Mouse (Mus musculus): Measurements from ENCODE around the gene C8g. TPM values are rescaled to one million over a fixed set of nuclear protein-coding genes. Genes with fewer than 3 reads are reported as not detected.

C8g gene
- polyA plus RNA-seq, 1 experiment from 2014 or later, result 6.4 TPM

DNA sequence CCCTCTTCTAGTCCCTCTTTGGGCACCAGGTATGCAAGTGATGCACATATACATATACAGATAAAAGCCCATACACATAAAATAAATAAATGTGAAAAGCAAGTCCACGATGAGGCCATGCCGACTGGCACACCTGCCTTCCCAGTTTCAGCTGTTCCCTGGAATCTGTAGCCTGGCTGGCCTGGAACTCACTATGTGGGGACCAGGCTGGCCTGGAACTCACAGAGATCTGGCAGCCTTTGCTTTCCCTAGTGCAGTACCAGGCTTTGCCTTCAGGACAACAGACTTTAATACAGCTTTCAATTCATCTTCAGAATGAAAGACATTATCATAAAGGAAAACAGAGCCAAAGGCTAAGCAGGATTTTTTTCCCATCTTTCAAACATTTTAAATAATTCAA is 32.2 kb upstream of the C8g start:
- no peak overlapping the region for H3K9ac ChIP-seq (replicated peaks)
- no peaks in the 10 kb centered on the region for H3K27me3 ChIP-seq (replicated peaks)
- H3K4me3 ChIP-seq (replicated peaks), result no peak overlapping the region
- no peaks in the 10 kb centered on the region for H3K9me3 ChIP-seq (replicated peaks)
- H3K4me2 ChIP-seq, result no peak overlapping the region
- no peaks in the 10 kb centered on the region for H3K4me1 ChIP-seq
- no peak for ATAC-seq (ENCODE audit: low FRiP score)
- WGBS, result 90% methylated on average over 2 of the region's 2 CpGs
- H3K27ac ChIP-seq (replicated peaks), result no peak overlapping the region
- H3K36me3 ChIP-seq, result peaks cover 23% of the 10 kb centered on the region

DNA sequence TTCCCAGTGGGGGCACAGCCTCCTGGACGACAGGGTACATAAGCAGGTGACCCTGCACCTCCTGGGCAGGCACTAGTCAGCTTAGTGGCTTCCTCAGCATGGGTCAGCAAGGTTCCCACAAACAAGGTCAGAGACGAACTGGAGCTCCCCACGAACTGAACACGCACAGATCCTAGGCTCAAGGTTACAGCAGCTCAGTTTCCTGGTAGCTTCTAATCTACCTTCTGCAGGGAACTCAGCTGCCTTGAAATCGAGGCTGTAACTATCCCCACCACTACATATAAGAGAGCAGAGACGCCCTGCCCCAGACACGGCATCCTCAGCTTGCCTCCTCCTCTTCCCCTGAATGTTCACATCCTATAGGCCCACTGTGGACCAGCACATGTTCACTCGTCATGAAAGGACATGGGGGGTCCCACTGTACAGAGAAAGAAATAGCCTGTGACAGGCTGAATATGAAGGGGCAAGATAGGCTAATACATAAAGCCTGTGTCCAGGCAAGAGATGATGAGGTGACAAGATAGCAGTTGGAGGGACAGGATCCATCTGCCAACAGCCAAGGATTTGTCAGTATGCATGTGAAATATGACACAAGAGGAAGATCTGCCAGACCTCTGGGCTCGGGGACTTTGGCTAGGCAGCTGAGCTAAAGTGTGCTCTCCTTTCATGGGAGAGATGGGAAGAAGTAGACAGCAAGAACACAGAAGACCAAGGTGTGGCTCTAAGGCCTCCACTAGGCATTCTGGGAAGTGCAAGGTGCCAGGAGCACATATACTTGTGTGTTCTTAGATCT is 25.2 kb upstream of the C8g start:
- H3K27ac ChIP-seq (replicated peaks), result no peak overlapping the region
- H3K4me3 ChIP-seq (replicated peaks), result no peak overlapping the region
- peaks cover 66% of the 10 kb centered on the region for H3K36me3 ChIP-seq
- no peaks in the 10 kb centered on the region for H3K9me3 ChIP-seq (replicated peaks)
- H3K27me3 ChIP-seq (replicated peaks), result no peaks in the 10 kb centered on the region
- WGBS, result 94% methylated on average over 9 of the region's 9 CpGs
- H3K4me1 ChIP-seq, result no peaks in the 10 kb centered on the region
- ATAC-seq (ENCODE audit: low FRiP score), result no peak
- H3K9ac ChIP-seq (replicated peaks), result no peak overlapping the region
- H3K4me2 ChIP-seq, result no peak overlapping the region

DNA sequence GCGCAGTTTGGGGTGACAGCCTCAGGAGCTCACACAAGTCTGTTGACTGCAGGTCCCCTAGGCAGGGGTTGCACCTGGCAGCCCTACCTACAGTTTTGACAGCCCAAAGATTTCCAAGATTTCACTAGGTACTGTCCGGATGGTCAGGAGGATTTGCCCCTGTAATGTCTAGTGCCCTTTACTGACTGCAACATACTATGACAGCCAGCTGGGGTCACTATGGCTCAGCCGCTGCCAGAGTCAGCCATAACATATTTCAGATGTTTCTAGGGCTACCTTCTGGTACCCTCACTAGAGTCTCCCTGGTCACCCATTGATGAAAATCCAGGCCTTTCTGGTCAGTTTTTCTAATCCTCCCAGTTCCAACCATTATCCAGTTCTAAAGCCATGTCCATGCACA is 8.4 kb upstream of the C8g start:
- H3K27ac ChIP-seq (replicated peaks), result no peak overlapping the region
- no peak for ATAC-seq (ENCODE audit: low FRiP score)
- no peaks in the 10 kb centered on the region for H3K4me1 ChIP-seq
- H3K4me2 ChIP-seq, result no peak overlapping the region
- H3K4me3 ChIP-seq (replicated peaks), result no peak overlapping the region
- no peak overlapping the region for H3K9ac ChIP-seq (replicated peaks)
- H3K9me3 ChIP-seq (replicated peaks), result no peaks in the 10 kb centered on the region
- H3K27me3 ChIP-seq (replicated peaks), result no peaks in the 10 kb centered on the region
- WGBS, result 65% methylated on average over 3 of the region's 3 CpGs
- peaks cover 14% of the 10 kb centered on the region for H3K36me3 ChIP-seq

DNA sequence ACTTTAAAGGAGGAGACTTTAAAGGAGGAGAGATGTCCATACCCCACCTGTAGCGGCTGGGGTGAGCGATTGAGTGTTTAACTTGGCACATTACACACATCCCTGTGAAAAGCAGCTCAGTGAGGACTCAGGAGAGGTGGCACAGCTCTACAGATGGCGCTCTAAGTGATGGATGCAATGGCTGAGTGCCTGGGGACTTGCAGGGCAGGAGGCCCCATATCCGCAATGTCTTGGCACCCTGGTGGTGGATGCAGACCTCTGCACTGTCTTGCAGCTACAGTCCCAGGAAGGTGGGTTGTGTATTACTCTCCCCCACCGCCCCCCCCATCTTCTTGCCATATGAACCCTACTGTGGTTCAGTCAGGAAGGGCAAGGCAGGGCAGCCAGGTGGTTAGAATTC is 5.4 kb upstream of the C8g start:
- 38% methylated on average over 5 of the region's 5 CpGs for WGBS
- H3K27me3 ChIP-seq (replicated peaks), result no peaks in the 10 kb centered on the region

GRCm38 (mm10) chr2:25505860-25506259 is 4.3 kb upstream of the C8g start:
- peaks cover 35% of the 10 kb centered on the region for H3K36me3 ChIP-seq
- no peak for ATAC-seq (ENCODE audit: low FRiP score)
- WGBS, result 96% methylated on average over 4 of the region's 4 CpGs

More for the DNA sequence above, 5.4 kb upstream of the C8g start:
- no peak for ATAC-seq (ENCODE audit: low FRiP score)
- no peak overlapping the region for H3K9ac ChIP-seq (replicated peaks)
- H3K36me3 ChIP-seq, result peaks cover 35% of the 10 kb centered on the region
- H3K4me3 ChIP-seq (replicated peaks), result no peak overlapping the region
- no peak overlapping the region for H3K4me2 ChIP-seq
- no peak overlapping the region for H3K27ac ChIP-seq (replicated peaks)
- H3K4me1 ChIP-seq, result peaks cover 5% of the 10 kb centered on the region
- no peaks in the 10 kb centered on the region for H3K9me3 ChIP-seq (replicated peaks)

DNA sequence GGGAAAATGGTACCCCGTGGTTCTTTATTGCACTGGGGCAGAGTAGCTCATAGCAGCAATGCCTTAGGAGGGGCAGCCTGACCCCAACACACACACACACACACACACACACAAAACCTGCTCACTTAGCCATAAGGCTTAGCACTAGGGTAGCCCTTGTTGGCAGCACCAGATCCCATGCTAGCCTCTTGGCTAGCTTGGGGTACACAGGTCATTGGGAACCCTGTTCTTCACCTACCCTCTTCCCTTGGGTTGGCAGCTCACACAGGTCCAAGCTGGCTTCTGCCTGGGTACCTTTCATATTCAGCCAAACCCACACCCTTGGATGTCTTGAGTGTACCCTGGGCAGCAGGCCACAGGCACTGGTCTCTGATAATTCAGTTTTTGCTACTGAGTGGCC is 3.5 kb upstream of the C8g start:
- Histone ChIP-seq H3K4me2 (no peak overlapping the region), H3K36me3 (peaks cover 35% of the 10 kb centered on the region), H3K27me3 (replicated peaks) (no peaks in the 10 kb centered on the region), H3K4me3 (replicated peaks) (no peak overlapping the region), H3K4me1 (peaks cover 18% of the 10 kb centered on the region), H3K9me3 (replicated peaks) (no peaks in the 10 kb centered on the region), H3K9ac (replicated peaks) (no peak overlapping the region), H3K27ac (replicated peaks) (no peak overlapping the region)
- ATAC-seq (ENCODE audit: low FRiP score), result no peak
- WGBS, result 100% methylated on average over 1 of the region's 1 CpGs

More at GRCm38 (mm10) chr2:25505860-25506259, 4.3 kb upstream of the C8g start:
- Histone ChIP-seq H3K9ac (replicated peaks) (no peak overlapping the region), H3K27me3 (replicated peaks) (no peaks in the 10 kb centered on the region), H3K4me2 (no peak overlapping the region), H3K4me1 (peaks cover 13% of the 10 kb centered on the region), H3K9me3 (replicated peaks) (no peaks in the 10 kb centered on the region), H3K27ac (replicated peaks) (no peak overlapping the region), H3K4me3 (replicated peaks) (no peak overlapping the region)

DNA sequence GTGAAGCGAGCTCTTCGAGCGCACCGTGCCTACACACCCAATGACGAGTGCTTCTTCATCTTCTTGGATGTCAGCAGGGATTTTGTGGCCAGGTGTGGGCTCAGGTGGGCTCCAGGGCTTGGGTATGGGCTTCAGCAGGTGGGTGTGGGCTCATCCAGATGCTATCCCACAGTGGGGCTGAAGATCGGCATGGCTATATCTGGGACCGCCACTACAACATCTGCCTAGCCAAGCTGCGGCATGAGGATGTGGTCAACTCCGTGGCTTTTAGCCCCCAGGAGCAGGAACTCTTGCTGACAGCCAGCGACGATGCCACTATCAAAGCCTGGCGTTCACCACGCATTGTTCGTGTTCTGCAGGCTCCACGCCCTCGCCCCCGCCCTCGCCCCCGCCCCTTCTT is 3.0 kb upstream of the C8g start:
- H3K4me1 ChIP-seq, result peaks cover 18% of the 10 kb centered on the region
- WGBS, result 94% methylated on average over 19 of the region's 19 CpGs
- no peak overlapping the region for H3K9ac ChIP-seq (replicated peaks)
- no peak overlapping the region for H3K27ac ChIP-seq (replicated peaks)
- no peak overlapping the region for H3K4me2 ChIP-seq
- no peak overlapping the region for H3K4me3 ChIP-seq (replicated peaks)
- H3K27me3 ChIP-seq (replicated peaks), result no peaks in the 10 kb centered on the region
- no peaks in the 10 kb centered on the region for H3K9me3 ChIP-seq (replicated peaks)
- no peak for ATAC-seq (ENCODE audit: low FRiP score)
- peaks cover 35% of the 10 kb centered on the region for H3K36me3 ChIP-seq

DNA sequence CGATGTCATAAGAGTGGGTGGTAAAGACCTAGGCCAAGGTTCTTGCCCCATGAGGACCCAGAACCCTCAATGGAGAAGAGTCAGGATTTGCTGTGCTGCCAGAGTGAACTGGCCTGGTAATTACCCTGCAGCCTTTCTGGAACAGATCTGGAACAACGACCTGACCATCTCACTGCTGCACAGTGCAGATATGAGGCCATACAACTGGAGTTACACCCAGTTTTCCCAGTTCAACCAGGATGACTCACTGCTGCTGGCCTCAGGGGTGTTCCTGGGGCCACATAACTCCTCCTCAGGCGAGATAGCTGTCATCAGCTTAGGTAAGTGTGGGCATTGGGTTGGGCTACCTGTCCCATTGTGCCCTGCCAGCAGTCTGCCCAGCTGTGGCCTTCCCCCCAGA is 1.2 kb upstream of the C8g start:
- ATAC-seq (ENCODE audit: low FRiP score), result no peak
- no peak overlapping the region for H3K4me3 ChIP-seq (replicated peaks)
- peaks cover 18% of the 10 kb centered on the region for H3K4me1 ChIP-seq
- WGBS, result 82% methylated on average over 3 of the region's 3 CpGs
- H3K27me3 ChIP-seq (replicated peaks), result no peaks in the 10 kb centered on the region
- no peak overlapping the region for H3K9ac ChIP-seq (replicated peaks)
- peaks cover 35% of the 10 kb centered on the region for H3K36me3 ChIP-seq
- no peak overlapping the region for H3K27ac ChIP-seq (replicated peaks)
- no peak overlapping the region for H3K4me2 ChIP-seq
- no peaks in the 10 kb centered on the region for H3K9me3 ChIP-seq (replicated peaks)

GRCm38 (mm10) chr2:25500576-25501405 is 728 bp downstream of the C8g start, which contains the start of gene Fbxw5:
Fbxw5 (plus strand) TSS chr2:25500750.
- Histone ChIP-seq H3K27ac (replicated peaks) (peak within 1 kb of the TSS; percentile 86), H3K4me1 (peaks cover 18% of the 10 kb centered on the region), H3K9ac (replicated peaks) (peak within 1 kb of the TSS; percentile 96), H3K36me3 (peaks cover 29% of the 10 kb centered on the region), H3K4me3 (replicated peaks) (peak within 1 kb of the TSS; percentile 83), H3K9me3 (replicated peaks) (no peaks in the 10 kb centered on the region), H3K4me2 (peak within 1 kb of the TSS; percentile 98), H3K27me3 (replicated peaks) (no peaks in the 10 kb centered on the region)
- ATAC-seq (ENCODE audit: low FRiP score), result peak; percentile 91
- under 1% methylated on average over 38 of the region's 44 CpGs for WGBS

GRCm38 (mm10) chr2:25500071-25500575 is 1.4 kb downstream of the C8g start:
- H3K4me2 ChIP-seq, result peak overlapping the region; percentile 98
- ATAC-seq (ENCODE audit: low FRiP score), result peak; percentile 12; the same call in 1 of the 2 replicates
- H3K27ac ChIP-seq (replicated peaks), result peak overlapping the region; percentile 73
- peak overlapping the region; percentile 83 for H3K4me3 ChIP-seq (replicated peaks)
- H3K9ac ChIP-seq (replicated peaks), result peak overlapping the region; percentile 38; the same call in 1 of the 2 replicates
- peaks cover 18% of the 10 kb centered on the region for H3K4me1 ChIP-seq
- 73% methylated on average over 6 of the region's 6 CpGs for WGBS
- H3K27me3 ChIP-seq (replicated peaks), result no peaks in the 10 kb centered on the region
- H3K9me3 ChIP-seq (replicated peaks), result no peaks in the 10 kb centered on the region
- H3K36me3 ChIP-seq, result peaks cover 23% of the 10 kb centered on the region

- 76% methylated on average over 15 of the region's 15 CpGs for WGBS
- no peak overlapping the region for H3K9ac ChIP-seq (replicated peaks)
- peaks cover 18% of the 10 kb centered on the region for H3K4me1 ChIP-seq
- no peak overlapping the region for H3K27ac ChIP-seq (replicated peaks)
- no peak for ATAC-seq (ENCODE audit: low FRiP score)
- H3K36me3 ChIP-seq, result peaks cover 10% of the 10 kb centered on the region
- no peak overlapping the region for H3K4me3 ChIP-seq (replicated peaks)
- H3K4me2 ChIP-seq, result no peak overlapping the region
- H3K9me3 ChIP-seq (replicated peaks), result no peaks in the 10 kb centered on the region
- no peaks in the 10 kb centered on the region for H3K27me3 ChIP-seq (replicated peaks)
Observed at GRCm38 (mm10) chr2:25498622-25499478, 2.7 kb downstream of the C8g start.

All from neural tube, embryonic 15.5 days (tissue).